Mouse (Mus musculus): ENCODE measurements at regions not wholly inside any gene's neighbourhood (a gene's known extent, or its start where the extent isn't known, plus 50 kb on each side); places are given as distances from the start of the nearest gene placed in this dataset.

GRCm38 (mm10) chr9:35360139-35361100 is 60.5 kb upstream of the Cdon start:
- DNase-seq = peak; percentile 29 to 47

GRCm38 (mm10) chr9:35361432-35361831 is 59.5 kb upstream of the Cdon start:
- DNase-seq = no peak

- DNase-seq = no peak
Measured at GRCm38 (mm10) chr9:35362276-35362675, 58.7 kb upstream of the Cdon start.

- no peak for DNase-seq
Measured at GRCm38 (mm10) chr9:35363079-35363478, 57.8 kb upstream of the Cdon start.

- DNase-seq = no peak
Measured at GRCm38 (mm10) chr9:35363936-35364335, 57.0 kb upstream of the Cdon start.

- DNase-seq = no peak
Measured at GRCm38 (mm10) chr9:35365975-35366374, 55.0 kb upstream of the Cdon start.

- no peak for DNase-seq
Measured at GRCm38 (mm10) chr9:35369063-35369462, 51.9 kb upstream of the Cdon start.

GRCm38 (mm10) chr9:35370031-35370430 is 50.9 kb upstream of the Cdon start:
- no peak for DNase-seq

- no peak for DNase-seq
Measured at GRCm38 (mm10) chr9:35370895-35371294, 50.0 kb upstream of the Cdon start.

Measured in lung, postnatal 4 days (tissue).